Mouse (Mus musculus): ENCODE results near the gene Klrd1.
"Not testable (repeated sequence)": the region's sequence is repeated elsewhere in the genome, so short reads cannot be mapped to it uniquely, and the experiment has no call there.

Klrd1 gene

GRCm38 (mm10) chr6:129591508-129591907, at the start of gene Klrd1:
Gene Klrd1, plus strand, starts transcription at chr6:129591782.
- CTCF ChIA-PET = no interaction called here

DNA sequence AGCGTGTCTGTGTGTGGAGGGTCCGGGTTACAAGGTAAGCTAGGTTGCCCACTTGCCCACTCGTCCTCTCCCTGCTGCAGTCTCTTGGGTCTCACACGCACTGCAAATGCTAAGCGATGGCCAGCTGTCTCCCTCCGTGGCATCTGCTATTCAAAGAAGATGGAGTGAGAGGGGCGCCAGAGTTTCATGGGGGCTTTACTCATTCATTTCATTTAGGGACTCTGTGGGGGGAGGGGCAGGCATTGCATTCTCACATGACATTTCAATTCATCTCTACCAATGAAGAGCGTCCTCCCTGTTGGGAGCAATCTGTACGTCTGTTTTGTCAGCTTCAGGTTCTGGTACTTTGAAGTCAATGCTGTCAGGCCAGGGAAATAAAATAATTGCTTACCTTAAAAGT, 49.7 kb upstream of the Klrd1 start:
- CTCF ChIA-PET = no interaction called here

DNA sequence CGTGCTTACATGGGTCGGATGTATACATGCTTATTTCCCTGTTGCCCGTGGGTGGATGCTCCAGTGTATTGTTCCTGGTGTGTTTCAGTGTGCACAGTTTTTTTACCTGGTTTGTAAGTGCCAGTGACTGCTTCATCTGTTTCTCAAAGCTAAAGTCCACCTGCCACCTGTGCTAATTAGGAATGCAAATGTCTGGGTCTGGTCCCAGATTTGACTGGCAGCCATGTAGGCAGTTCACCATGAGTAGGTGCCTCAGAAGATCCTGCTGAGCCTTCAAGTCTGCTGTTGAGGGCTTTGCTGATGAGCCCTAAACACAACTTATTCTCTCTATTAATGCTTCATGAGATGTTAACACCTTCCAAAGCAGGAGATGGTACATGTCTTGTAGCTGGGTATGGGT, 49.0 kb upstream of the Klrd1 start:
- CTCF ChIA-PET = no interaction called here

DNA sequence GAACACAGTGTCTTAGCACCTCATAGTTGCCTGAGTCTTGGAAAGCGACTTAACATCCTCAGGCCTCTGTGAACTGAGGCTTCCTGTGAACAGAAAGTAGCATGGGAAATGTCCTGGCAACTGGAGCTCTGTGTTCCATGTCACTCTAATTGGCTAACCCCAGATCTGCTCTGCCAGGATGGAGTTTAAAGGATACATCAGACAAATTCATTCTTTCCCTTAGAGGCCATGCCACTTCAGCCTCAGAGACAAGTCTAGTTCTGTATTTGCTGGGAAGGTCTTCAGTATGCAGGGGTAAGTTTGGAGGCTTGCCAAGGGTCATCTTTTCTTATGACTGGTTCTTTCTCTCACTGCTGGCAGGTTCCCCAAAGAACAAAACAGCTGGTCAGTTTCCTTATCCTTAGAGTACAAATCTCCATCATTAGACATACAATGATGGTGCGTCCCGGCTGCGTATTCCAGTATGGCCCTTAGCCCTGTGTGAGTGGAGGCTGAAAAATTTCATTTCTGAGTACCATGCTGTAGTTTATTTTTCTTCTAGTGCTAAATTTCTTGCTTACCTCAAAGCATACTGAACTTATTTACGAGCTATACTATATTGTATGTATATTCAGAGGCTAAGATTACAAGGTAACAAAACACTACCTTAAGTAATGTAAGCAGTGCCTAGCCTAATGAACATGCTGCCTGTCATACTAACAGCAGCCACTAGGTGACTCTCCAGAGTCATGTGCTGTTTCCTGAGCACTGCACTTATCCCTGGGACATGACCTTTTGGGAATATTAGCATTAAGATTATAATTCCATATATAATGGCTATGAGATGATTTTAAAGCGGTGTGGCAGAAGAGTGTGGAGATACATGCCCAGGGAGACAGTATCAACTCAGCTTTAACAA, 47.6 kb upstream of the Klrd1 start:
- CTCF ChIA-PET = no interaction called here

DNA sequence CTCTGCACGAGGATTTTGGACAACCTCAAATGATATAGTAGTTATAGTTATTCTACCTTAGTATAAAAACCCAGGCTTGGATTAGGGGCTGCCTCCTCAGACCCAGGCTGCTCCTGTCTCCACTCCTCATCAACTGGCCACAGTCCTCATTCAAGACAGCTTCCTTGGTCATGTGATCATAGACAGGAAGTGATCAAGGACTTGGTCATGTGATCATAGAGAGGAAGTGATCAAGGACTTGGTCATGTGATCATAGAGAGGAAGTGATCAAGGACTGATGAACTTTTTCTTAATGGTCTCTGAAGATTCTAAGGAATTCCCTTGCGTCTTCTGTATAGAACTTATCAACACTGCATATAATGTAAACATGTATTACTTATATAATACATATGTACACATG, 44.3 kb upstream of the Klrd1 start:
- CTCF ChIA-PET = no interaction called here

GRCm38 (mm10) chr6:129548009-129548408, 43.6 kb upstream of the Klrd1 start:
- CTCF ChIA-PET = interaction anchor here (0.7 kb wide), 1 partner anchor 961 kb away, joined by 5 read pairs; no protein-coding TSS in a partner anchor

DNA sequence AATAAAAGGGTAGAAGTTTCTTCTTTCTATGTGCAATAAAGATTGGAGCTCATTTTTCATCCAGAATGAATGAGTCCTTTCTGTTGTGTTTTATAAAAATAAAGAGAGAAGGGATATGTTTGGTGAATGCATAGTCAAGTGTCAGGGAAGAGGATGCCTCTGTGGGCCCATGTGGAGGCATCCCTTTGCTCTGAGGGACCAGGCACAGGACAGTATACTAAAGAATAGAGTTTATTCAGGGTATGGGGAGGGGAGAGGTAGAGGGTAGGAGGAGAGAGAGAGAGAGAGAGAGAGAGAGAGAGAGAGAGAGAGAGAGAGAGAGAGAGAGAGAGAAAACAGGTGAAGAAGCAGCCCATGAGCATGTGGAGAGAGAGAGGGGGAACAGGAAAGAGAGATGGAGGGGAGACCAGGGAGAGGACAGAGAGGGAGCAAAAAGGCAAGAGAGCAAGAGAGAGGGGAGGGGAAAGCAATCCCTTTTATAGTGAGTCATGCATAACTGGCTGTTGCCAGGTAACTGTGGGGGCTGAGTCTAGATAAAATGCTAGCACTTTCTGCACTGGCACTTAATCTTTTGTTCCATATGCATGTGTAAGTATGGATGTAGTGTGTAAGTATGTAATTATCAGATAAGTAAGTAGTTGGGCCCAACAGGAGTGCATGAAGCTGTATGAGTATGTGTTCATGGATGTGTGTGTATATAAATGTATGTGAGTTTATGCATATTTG, 34.1 kb upstream of the Klrd1 start:
- CTCF ChIA-PET = interaction anchor here (0.6 kb wide), 1 partner anchor 13 kb away, joined by 6 read pairs; no protein-coding TSS in a partner anchor

GRCm38 (mm10) chr6:129558946-129559640, 32.5 kb upstream of the Klrd1 start:
- CTCF ChIA-PET = interaction anchor here (1.0 kb wide), 1 partner anchor 167 kb away, joined by 15 read pairs; no protein-coding TSS in a partner anchor

- CTCF ChIA-PET = no interaction called here
Observed at GRCm38 (mm10) chr6:129559641-129560027, 31.9 kb upstream of the Klrd1 start.

- CTCF ChIA-PET = no interaction called here
Observed at GRCm38 (mm10) chr6:129565257-129565656, 26.3 kb upstream of the Klrd1 start.

GRCm38 (mm10) chr6:129575315-129575714, 16.3 kb upstream of the Klrd1 start:
- CTCF ChIA-PET = no interaction called here

- CTCF ChIA-PET = interaction anchor here (0.6 kb wide), 1 partner anchor 1220 kb away, joined by 3 read pairs; no protein-coding TSS in a partner anchor
Observed at GRCm38 (mm10) chr6:129577605-129578004, 14.0 kb upstream of the Klrd1 start, which contains the start of gene Klre1. Gene Klre1, plus strand, starts transcription at chr6:129577905.

GRCm38 (mm10) chr6:129581274-129581673, 10.3 kb upstream of the Klrd1 start:
- CTCF ChIA-PET = no interaction called here

- CTCF ChIA-PET = no interaction called here
Observed at GRCm38 (mm10) chr6:129581896-129582295, 9.7 kb upstream of the Klrd1 start.

DNA sequence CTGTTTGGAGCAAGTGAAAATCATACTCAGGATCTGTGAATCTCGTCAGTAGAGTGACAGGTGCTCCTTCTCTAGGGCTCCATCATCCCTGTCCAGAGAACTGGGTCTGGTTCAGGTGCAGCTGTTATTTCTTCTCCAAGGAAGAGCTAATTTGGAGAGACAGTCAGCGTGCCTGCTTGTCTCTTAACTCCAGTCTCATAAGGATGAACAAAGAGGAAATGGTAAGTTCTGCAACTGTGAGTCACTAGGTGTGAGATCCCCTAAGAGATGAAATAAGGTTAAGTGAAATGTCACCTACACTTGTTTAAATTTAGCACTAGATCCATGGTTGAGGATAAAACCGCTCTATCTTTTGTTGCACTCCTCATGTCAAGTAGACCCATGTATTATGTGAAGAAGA, 8.6 kb upstream of the Klrd1 start:
- CTCF ChIA-PET = no interaction called here

DNA sequence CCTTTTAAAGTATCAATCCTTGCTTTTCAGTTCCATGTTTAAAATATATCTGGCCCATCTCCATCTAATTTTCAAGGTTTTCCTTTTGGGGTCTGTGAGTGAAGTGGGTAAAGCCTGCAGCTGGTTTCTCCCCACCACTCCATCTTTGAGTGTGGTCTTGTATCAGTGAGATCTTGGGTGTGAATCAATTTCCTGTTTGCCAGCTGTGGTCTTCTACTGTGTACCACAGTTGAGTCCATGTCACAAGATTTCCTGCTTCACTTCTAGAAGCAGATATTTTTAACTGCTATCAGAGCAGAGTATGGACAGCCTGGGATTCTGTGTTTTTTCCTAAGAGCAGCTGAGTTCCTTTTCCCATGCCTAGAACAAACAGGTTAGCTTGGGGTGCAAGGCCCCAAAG, 16.8 kb downstream of the Klrd1 start:
- CTCF ChIA-PET = no interaction called here

DNA sequence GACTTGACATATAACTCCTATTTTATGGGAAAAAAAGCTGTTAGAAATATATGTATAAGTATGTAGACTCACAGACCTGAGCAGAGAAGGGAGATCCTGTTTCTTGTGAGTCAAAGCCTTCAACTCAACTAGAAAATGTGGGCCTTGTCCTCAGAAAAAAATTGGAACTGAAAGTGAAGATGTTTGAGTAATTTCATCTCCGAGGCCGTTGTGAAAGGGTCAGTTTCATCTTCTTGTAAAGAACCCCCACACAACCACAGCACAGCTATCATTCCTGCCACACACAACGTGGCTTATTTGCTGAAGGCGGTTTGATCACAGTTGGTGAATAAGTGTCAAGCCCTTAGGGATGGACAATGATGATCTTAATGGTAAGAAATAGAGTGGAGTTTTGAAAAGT, 32.2 kb downstream of the Klrd1 start, which contains the start of gene Klrk1:
Gene Klrk1, minus strand, starts transcription at position 130 of the 400 bp plus-strand sequence.
- CTCF ChIA-PET = no interaction called here

- CTCF ChIA-PET = not testable (repeated sequence)
Observed at GRCm38 (mm10) chr6:129631046-129631445, 39.5 kb downstream of the Klrd1 start.

DNA sequence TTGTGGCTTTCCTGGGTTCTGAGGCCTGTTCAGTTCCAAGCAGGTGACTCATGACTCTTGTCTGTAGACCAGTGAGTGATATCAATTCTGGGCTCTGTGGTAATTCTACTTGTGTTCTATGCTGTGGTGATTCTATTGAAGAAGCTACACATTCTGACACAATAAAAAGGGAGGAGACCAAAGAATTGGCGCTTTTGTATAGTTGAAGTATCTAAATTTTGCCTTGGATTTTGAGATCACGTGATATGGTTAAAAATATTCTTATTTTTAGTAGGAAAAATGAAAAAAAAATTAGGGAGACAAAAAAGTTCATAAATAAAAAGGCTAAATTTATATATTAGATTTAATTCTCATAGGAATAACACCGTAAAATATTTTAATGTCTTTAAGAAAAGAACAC, 51.7 kb downstream of the Klrd1 start, which contains the start of gene Klrc3:
Gene Klrc3, minus strand, starts transcription at position 101 of the 400 bp plus-strand sequence.
- CTCF ChIA-PET = not testable (repeated sequence)

DNA sequence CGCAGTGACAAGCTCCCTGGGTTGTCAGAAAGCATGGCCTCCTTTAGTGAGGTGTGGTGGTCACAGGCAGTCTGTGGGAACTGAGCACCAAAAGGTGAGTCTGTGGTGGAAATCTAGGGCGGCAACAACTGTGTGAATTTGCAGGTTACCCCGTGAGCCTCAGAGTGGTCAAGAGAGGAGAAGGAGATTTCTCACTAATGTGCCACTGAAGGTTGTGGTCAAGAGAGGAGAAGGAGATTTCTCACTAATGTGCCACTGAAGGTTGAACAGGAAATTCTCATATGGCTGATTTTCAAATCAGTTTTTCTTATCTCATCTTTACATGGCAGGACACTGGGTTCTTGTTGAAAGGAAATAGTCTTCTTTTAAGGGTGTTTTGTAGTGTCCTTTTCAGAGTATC, 52.5 kb downstream of the Klrd1 start:
- CTCF ChIA-PET = not testable (repeated sequence)
